In genomic region chr11:85823794-85824193, GRCm38 (mm10) we compare ENCODE assay signal across 25 mouse cellular contexts. TPM values are rescaled to one million over a fixed set of nuclear protein-coding genes. Genes with fewer than 3 reads are reported as not detected.
DNase-seq lines count a peak whose midpoint lies in the region.
"Had no signal": no experiment of that assay in that cellular context is flagged by ENCODE, and none has a peak within 500 bp of the region (broad histone marks: within the 10 kb centered on the region; RNA-seq: fewer than 3 reads in every experiment).

No protein-coding gene starts in this region.

- no peaks in the 10 kb centered on the region for H3K36me3 ChIP-seq in heart, embryonic 10.5 days
- H3K36me3 ChIP-seq: embryonic facial prominence, embryonic 13.5 days; embryonic facial prominence, embryonic 15.5 days; forebrain, embryonic 10.5 days; forebrain, embryonic 12.5 days; G1E had no signal

- intact Hi-C loops in heart, postnatal 14 days (cut with DNase I): loop anchor here (2.0 to 5.0 kb wide), 4 partner anchors 106 to 356 kb away; no protein-coding TSS in a partner anchor

- peaks cover 97% of the 10 kb centered on the region for H3K4me1 ChIP-seq in heart, embryonic 10.5 days

- 72% methylated on average over 4 of the region's 4 CpGs for WGBS in heart, embryonic 10.5 days

- H3K4me3 ChIP-seq in heart, embryonic 10.5 days: no peak overlapping the region
- H3K4me3 ChIP-seq: embryonic facial prominence, embryonic 13.5 days; embryonic facial prominence, embryonic 15.5 days; erythroblast, embryonic 14.5 days; forebrain, embryonic 10.5 days; forebrain, embryonic 12.5 days had no signal

- H3K9me3 ChIP-seq in heart, embryonic 10.5 days: no peaks in the 10 kb centered on the region
- H3K9me3 ChIP-seq: embryonic facial prominence, embryonic 13.5 days; embryonic facial prominence, embryonic 15.5 days; forebrain, embryonic 10.5 days; forebrain, embryonic 12.5 days; G1E had no signal

- peak; percentile 52 for DNase-seq in embryo, embryonic 10 days (ENCODE audit: low spot score)
- no peak for DNase-seq in embryo, embryonic 10.5 days (ENCODE audit: low spot score)
- no peak for DNase-seq in heart, embryonic 10.5 days (ENCODE audit: low spot score)
- DNase-seq in heart, postnatal 14 days: no peak
- peak; percentile 4 for DNase-seq in kidney, adult 11 months
- no peak for DNase-seq in kidney, postnatal 36 days
- no peak for DNase-seq in thymus, postnatal 10 days (ENCODE audit: low spot score in 2 of 2)

- peaks cover 94% of the 10 kb centered on the region for H3K27me3 ChIP-seq in heart, embryonic 10.5 days (ENCODE audit: insufficient read depth, poor library complexity, severe bottlenecking)
- H3K27me3 ChIP-seq: CH12.LX, Patski had no signal

- H3K27ac ChIP-seq in heart, embryonic 10.5 days: 0 out of 2 replicates have a peak overlapping the region, but pooled peaks have one; percentile 53
- H3K27ac ChIP-seq: embryonic facial prominence, embryonic 13.5 days; embryonic facial prominence, embryonic 15.5 days; forebrain, embryonic 12.5 days had no signal

RNA-seq across cellular contexts. Expression of gene Tbx2, which starts 8.6 kb away (rescaled TPM):
- polyA plus RNA-seq in heart, embryonic 10.5 days (2016; fragmentation: Nextera tagmentation; extraction: Ambion mirVana): 2.5 and 7.6 TPM in 2 replicates
- 10 to 100 TPM; 11.8 to 14.5 TPM for total RNA-seq in heart, postnatal 14 days (2021)
- total RNA-seq: CH12.LX had no signal
- polyA plus RNA-seq: CD4-positive, CD25-positive, alpha-beta regulatory T cell, adult 4 months had no signal

RNA-seq across cellular contexts. Expression of gene Gm11444, which starts 26.3 kb away (rescaled TPM):
- not detected in 2 replicates for polyA plus RNA-seq in heart, embryonic 10.5 days (2016; fragmentation: Nextera tagmentation; extraction: Ambion mirVana)
- total RNA-seq in heart, postnatal 14 days (2021): not detected
- total RNA-seq: adrenal gland, adult 18-20 months; adrenal gland, adult 8-10 months; adrenal gland, postnatal 14 days; adrenal gland, postnatal 36 days; CH12.LX; G1E had no signal
- polyA plus RNA-seq: cerebellum, adult 2 months; cortical plate, adult 2 months; embryonic facial prominence, embryonic 11.5 days; embryonic facial prominence, embryonic 13.5 days; erythroblast, embryonic 14.5 days; forebrain, embryonic 10.5 days; forebrain, embryonic 12.5 days; forebrain, embryonic 14.5 days; forebrain, embryonic 16.5 days; G1E; Patski had no signal

Comparison
In these comparisons a context has a peak if more than half of its experiments do, and no peak if none do; other contexts are left out.
1. DNase-seq: peak in embryo, embryonic 10 days (single experiment) and kidney, adult 11 months (single experiment); none in embryo, embryonic 10.5 days (single experiment), heart, embryonic 10.5 days (single experiment), heart, postnatal 14 days (0 of 2), kidney, postnatal 36 days (0 of 2) and thymus, postnatal 10 days (0 of 2).